Mouse (Mus musculus): ENCODE results near the gene Gm128.

Gm128 gene

GRCm38 (mm10) chr3:95199101-95199500, 42.3 kb downstream of the Gm128 start:
- no peak for DNase-seq (ENCODE audit: low spot score in 2 of 2)

DNA sequence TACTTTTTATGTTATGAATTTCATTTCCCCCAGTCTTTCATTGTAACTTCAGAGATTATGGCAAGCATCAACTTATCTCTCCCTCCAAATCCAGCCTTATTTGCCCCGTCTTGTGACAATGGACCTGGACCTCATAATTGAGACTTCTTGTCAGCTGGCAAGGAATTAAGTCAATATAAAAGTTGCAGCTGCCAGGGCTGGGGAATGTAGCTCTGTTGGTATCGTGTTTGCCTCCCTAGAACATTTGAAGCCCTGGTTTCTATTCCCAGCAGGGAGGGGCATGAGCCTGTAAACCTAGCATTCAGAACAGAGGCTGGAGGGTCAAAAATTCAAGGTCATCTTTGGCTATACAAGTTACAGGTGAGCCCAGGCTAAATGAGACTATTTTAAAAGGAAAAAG, 45.6 kb downstream of the Gm128 start:
- DNase-seq (ENCODE audit: low spot score in 2 of 2), result no peak

- DNase-seq (ENCODE audit: low spot score in 2 of 2), result no peak
Measured at GRCm38 (mm10) chr3:95194721-95195135, 46.7 kb downstream of the Gm128 start.

All from urinary bladder, adult 18-20 months (tissue).